Comparison of ENCODE assay signal across 7 mouse cellular contexts in the genomic region with DNA sequence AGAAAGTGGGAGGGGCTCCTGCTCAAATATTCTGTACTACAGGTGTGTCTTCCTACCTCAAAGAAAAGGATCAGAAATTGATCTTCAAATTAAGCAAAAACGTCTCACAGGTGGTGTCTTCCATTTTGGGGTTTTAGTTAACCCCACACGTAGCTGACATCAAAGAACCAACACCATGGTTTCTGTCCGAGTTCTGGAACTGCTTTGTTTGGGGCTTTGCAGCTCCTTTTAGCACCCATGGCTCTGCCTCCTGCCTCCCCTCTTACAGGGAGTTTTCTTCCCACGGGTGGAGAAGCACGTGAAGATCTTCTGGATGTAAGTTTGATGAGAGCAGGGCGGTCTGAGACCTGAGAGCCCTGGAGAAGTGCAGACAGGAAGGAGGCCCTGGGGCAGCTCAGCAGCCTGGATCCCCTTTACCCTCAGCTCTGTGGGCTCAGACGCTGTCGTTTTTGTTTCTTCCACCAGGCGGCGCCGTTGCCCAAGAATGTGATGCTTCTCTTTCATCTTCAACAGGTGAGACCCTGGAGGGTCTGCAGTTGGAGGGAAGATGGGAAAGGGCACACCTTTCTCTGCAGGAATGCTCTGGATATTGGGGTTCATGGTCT. TPM values are rescaled to one million over a fixed set of nuclear protein-coding genes. Genes with fewer than 3 reads are reported as not detected.
DNase-seq lines count a peak whose midpoint lies in the region; ATAC-seq and TF ChIP-seq lines count a peak whose summit lies in the region.
"Not testable (repeated sequence)": the region's sequence is repeated elsewhere in the genome, so short reads cannot be mapped to it uniquely, and the experiment has no call there.

No protein-coding gene starts in this region.

- not testable (repeated sequence) for H3K4me2 ChIP-seq in liver, embryonic 14.5 days (ENCODE audit: low read depth)

- not testable (repeated sequence) for TF ChIP-seq EP300 in MEL (IDR thresholded peaks at IDR 0.05; ENCODE audit: low read depth in 1 of 2, low read length in 2 of 2); liver, embryonic 14.5 days (IDR thresholded peaks at IDR 0.05; ENCODE audit: low read depth)

- DNase-seq in MEL (ENCODE audit: low read depth, low spot score), result peak; percentile 62
- DNase-seq in brain, embryonic 14.5 days (ENCODE audit: low read depth); gastrocnemius, adult 2 months; liver, embryonic 14.5 days (ENCODE audit: low read depth in 3 of 3, low spot score in 3 of 3): not testable (repeated sequence)
- DNase-seq in kidney, adult 18-20 months, result peak; percentile 40
- peak; percentile 58 to 71 for DNase-seq in natural killer cell, adult 2 months (ENCODE audit: low spot score in 2 of 2)
- DNase-seq in splenic B cell, adult 2 months (ENCODE audit: low read depth, low spot score), result peak; percentile 83

- H3K4me3 ChIP-seq in MEL (ENCODE audit: control insufficient read depth in 1 of 2, insufficient read depth in 1 of 2, low read depth in 2 of 2, low read length in 2 of 2); gastrocnemius, adult 2 months; liver, embryonic 14.5 days (ENCODE audit: insufficient read depth in 1 of 2, low read depth in 2 of 2, low read length in 2 of 2): not testable (repeated sequence)

- intact Hi-C loops in gastrocnemius, adult 2 months (cut with DNase I), result not testable (repeated sequence)

- H3K9ac ChIP-seq in MEL (ENCODE audit: control insufficient read depth, low read depth, low read length, poor library complexity, severe bottlenecking); liver, embryonic 14.5 days (replicated peaks): not testable (repeated sequence)

- peak; percentile 62 to 87 (median 64) for TF ChIP-seq CTCF in MEL (IDR thresholded peaks at IDR 0.05 in 2 of 3, conservative IDR thresholded peaks at IDR 0.05 in 1 of 3; ENCODE audit: control insufficient read depth in 1 of 3, insufficient read depth in 1 of 3, low read depth in 2 of 3, low read length in 3 of 3, poor library complexity in 1 of 3, severe bottlenecking in 1 of 3)
- TF ChIP-seq CTCF in brain, embryonic 14.5 days (IDR thresholded peaks at IDR 0.05; ENCODE audit: borderline replicate concordance, extremely low read depth, insufficient read depth, insufficient read length), result peak; percentile 45
- TF ChIP-seq CTCF in gastrocnemius, adult 2 months (IDR thresholded peaks at IDR 0.05), result peak; percentile 58
- TF ChIP-seq CTCF in liver, embryonic 14.5 days (IDR thresholded peaks at IDR 0.05; ENCODE audit: low read depth), result peak; percentile 78

- 8% methylated on average over 11 of the region's 11 CpGs for WGBS in liver, embryonic 14.5 days (ENCODE audit: insufficient replicate concordance)

- not testable (repeated sequence) for H3K27ac ChIP-seq in MEL (ENCODE audit: control insufficient read depth, low read depth, low read length); gastrocnemius, adult 2 months; liver, embryonic 14.5 days

- TF ChIP-seq RAD21 in MEL (IDR thresholded peaks at IDR 0.05; ENCODE audit: low read depth, low read length), result peak; percentile 42

- not testable (repeated sequence) for H3K4me1 ChIP-seq in MEL (ENCODE audit: control insufficient read depth in 1 of 2, insufficient read depth in 2 of 2, low read length in 2 of 2); liver, embryonic 14.5 days (replicated peaks; ENCODE audit: control insufficient read depth in 2 of 2, insufficient read depth in 2 of 2, low read length in 1 of 2)

- not testable (repeated sequence) for H3K36me3 ChIP-seq in MEL (ENCODE audit: control insufficient read depth in 1 of 2, insufficient read depth in 2 of 2, low read length in 2 of 2); liver, embryonic 14.5 days (replicated peaks; ENCODE audit: control insufficient read depth, insufficient read depth, low read depth); splenic B cell, adult 2 months (ENCODE audit: control insufficient read depth, insufficient read depth, low read length, poor library complexity, severe bottlenecking)

- H3K27me3 ChIP-seq in MEL (ENCODE audit: control insufficient read depth in 1 of 2, insufficient read depth in 2 of 2, low read length in 2 of 2); liver, embryonic 14.5 days (ENCODE audit: control insufficient read depth, insufficient read depth, low read length); splenic B cell, adult 2 months (ENCODE audit: control insufficient read depth, insufficient read depth, low read length, poor library complexity, severe bottlenecking): not testable (repeated sequence)

- H3K79me2 ChIP-seq in MEL (ENCODE audit: control insufficient read depth, insufficient read depth, low read length, poor library complexity), result not testable (repeated sequence)

- not testable (repeated sequence) for ATAC-seq in liver, embryonic 14.5 days (ENCODE audit: insufficient read depth)

- not testable (repeated sequence) for TF ChIP-seq POLR2A in MEL (IDR thresholded peaks at IDR 0.05; ENCODE audit: control insufficient read depth in 1 of 2, insufficient read depth in 1 of 2, low read depth in 1 of 2, low read length in 2 of 2, poor library complexity in 1 of 2); brain, embryonic 14.5 days (IDR thresholded peaks at IDR 0.05; ENCODE audit: borderline replicate concordance, extremely low read depth, insufficient read depth, insufficient read length, poor library complexity, severe bottlenecking)

- H3K9me3 ChIP-seq in MEL (replicated peaks; ENCODE audit: insufficient read depth, low read length); liver, embryonic 14.5 days (ENCODE audit: control insufficient read depth, low read length): not testable (repeated sequence)

TF ChIP-seq in MEL, 35 proteins besides CTCF, POLR2A, EP300 and RAD21:
- TF ChIP-seq SMC3 (IDR thresholded peaks at IDR 0.05; ENCODE audit: low read depth, low read length), result peak; percentile 46

RNA-seq across cellular contexts. Expression of a gene that starts 4.3 kb away (rescaled TPM):
- total RNA-seq in MEL (2012; rRNA removed), result 1.4 and 1.8 TPM in 2 replicates
- polyA plus RNA-seq in MEL (2012; ENCODE audit: insufficient read depth in 1 of 2, insufficient read length in 2 of 2, low read depth in 1 of 2, low replicate concordance in 2 of 2, missing spikeins in 1 of 2), result 10 to 100 TPM in 1 of 2 experiments, not detected in 1; 11.7 TPM
- polyA plus RNA-seq in brain, embryonic 14.5 days (2012; rRNA removed), result 0.57 and 0.58 TPM in 2 replicates
- under 1 TPM in 1 of 2 experiments, not detected in 1; 0.18 TPM for total RNA-seq in gastrocnemius, adult 2 months (2021)
- polyA plus RNA-seq in liver, embryonic 14.5 days (2012; rRNA removed), result 10.3 and 11.2 TPM in 2 replicates
- 7.6 and 11.1 TPM in 2 replicates for polyA plus RNA-seq in liver, embryonic 14.5 days (2014; fragmentation: Nextera tagmentation; extraction: Ambion mirVana)

RNA-seq across cellular contexts. Expression of a gene that starts 18.6 kb away (rescaled TPM):
- total RNA-seq in MEL (2012; rRNA removed), result 0.23 TPM in 1 of 2 replicates, not detected in the other
- 1 to 10 TPM in 1 of 2 experiments, not detected in 1; 4.0 TPM for polyA plus RNA-seq in MEL (2012; ENCODE audit: insufficient read depth in 1 of 2, insufficient read length in 2 of 2, low read depth in 1 of 2, low replicate concordance in 2 of 2, missing spikeins in 1 of 2)
- polyA plus RNA-seq in brain, embryonic 14.5 days (2012; rRNA removed), result 3.6 and 4.3 TPM in 2 replicates
- under 1 TPM; 0.61 to 0.82 TPM for total RNA-seq in gastrocnemius, adult 2 months (2021)
- polyA plus RNA-seq in liver, embryonic 14.5 days (2012; rRNA removed), result 21.8 and 24.4 TPM in 2 replicates
- polyA plus RNA-seq in liver, embryonic 14.5 days (2014; fragmentation: Nextera tagmentation; extraction: Ambion mirVana), result 19.0 and 20.7 TPM in 2 replicates

RNA-seq across cellular contexts. Expression of a gene that starts 40.9 kb away (rescaled TPM):
- 8.9 and 9.1 TPM in 2 replicates for total RNA-seq in MEL (2012; rRNA removed)
- polyA plus RNA-seq in MEL (2012; ENCODE audit: insufficient read depth in 1 of 2, insufficient read length in 2 of 2, low read depth in 1 of 2, low replicate concordance in 2 of 2, missing spikeins in 1 of 2), result 10 to 100 TPM in 1 of 2 experiments, not detected in 1; 25.5 TPM
- 2.9 and 3.0 TPM in 2 replicates for polyA plus RNA-seq in brain, embryonic 14.5 days (2012; rRNA removed)
- 1 to 10 TPM; 3.1 to 3.5 TPM for total RNA-seq in gastrocnemius, adult 2 months (2021)
- polyA plus RNA-seq in liver, embryonic 14.5 days (2012; rRNA removed), result 5.4 TPM in 2 replicates
- 1.2 and 1.3 TPM in 2 replicates for polyA plus RNA-seq in liver, embryonic 14.5 days (2014; fragmentation: Nextera tagmentation; extraction: Ambion mirVana)

RNA-seq across cellular contexts. Expression of a gene that starts 49.6 kb away (rescaled TPM):
- total RNA-seq in MEL (2012; rRNA removed), result 0.13 and 0.15 TPM in 2 replicates
- polyA plus RNA-seq in MEL (2012; ENCODE audit: insufficient read depth in 1 of 2, insufficient read length in 2 of 2, low read depth in 1 of 2, low replicate concordance in 2 of 2, missing spikeins in 1 of 2), result 1 to 10 TPM in 1 of 2 experiments, not detected in 1; 8.9 TPM
- polyA plus RNA-seq in brain, embryonic 14.5 days (2012; rRNA removed), result 0.11 and 0.26 TPM in 2 replicates
- under 1 TPM; 0.05 to 0.33 TPM for total RNA-seq in gastrocnemius, adult 2 months (2021)
- polyA plus RNA-seq in liver, embryonic 14.5 days (2012; rRNA removed), result 119 and 136 TPM in 2 replicates
- 195 and 206 TPM in 2 replicates for polyA plus RNA-seq in liver, embryonic 14.5 days (2014; fragmentation: Nextera tagmentation; extraction: Ambion mirVana)
